ENCODE assay signal across 9 mouse cellular contexts in genomic region chr4:151006945-151007344, GRCm38 (mm10). TPM values are rescaled to one million over a fixed set of nuclear protein-coding genes. Genes with fewer than 3 reads are reported as not detected.
A peak's percentile ranks its signal among the peaks of the same experiment; 100 is the strongest.
DNase-seq lines count a peak whose midpoint lies in the region; ATAC-seq lines count a peak whose summit lies in the region.
"Had no signal": no experiment of that assay in that cellular context is flagged by ENCODE, and none has a peak within 500 bp of the region (broad histone marks: within the 10 kb centered on the region; RNA-seq: fewer than 3 reads in every experiment).

No protein-coding gene starts in this region.

- no peaks in the 10 kb centered on the region; the same call in 1 of the 2 replicates for H3K36me3 ChIP-seq in limb, embryonic 11.5 days (ENCODE audit: control insufficient read depth, insufficient read depth, low read length)
- peaks cover 10% of the 10 kb centered on the region; the same call in 1 of the 2 replicates for H3K36me3 ChIP-seq in hindbrain, embryonic 12.5 days

- H3K4me1 ChIP-seq in limb, embryonic 11.5 days (ENCODE audit: control insufficient read depth, insufficient read depth, low read length) = no peaks in the 10 kb centered on the region
- H3K4me1 ChIP-seq in hindbrain, embryonic 12.5 days = no peaks in the 10 kb centered on the region

- no peak overlapping the region for H3K4me2 ChIP-seq in limb, embryonic 11.5 days (ENCODE audit: low read depth, severe bottlenecking)
- no peak overlapping the region for H3K4me2 ChIP-seq in hindbrain, embryonic 12.5 days (replicated peaks)

- peak; percentile 64; the same call in 1 of the 2 replicates for ATAC-seq in erythroid progenitor cell, adult 5-6 weeks (replicated peaks; ENCODE audit: low FRiP score, poor library complexity, severe bottlenecking)
- ATAC-seq in limb, embryonic 11.5 days (ENCODE audit: insufficient number of reproducible peaks, low FRiP score, low TSS enrichment, low read depth) = no peak
- ATAC-seq in hindbrain, embryonic 12.5 days (ENCODE audit: low FRiP score) = no peak

- H3K9ac ChIP-seq in limb, embryonic 11.5 days (ENCODE audit: low read length) = no peak overlapping the region
- H3K9ac ChIP-seq in hindbrain, embryonic 12.5 days = no peak overlapping the region

- WGBS in limb, embryonic 11.5 days = 53% methylated on average over 6 of the region's 6 CpGs
- 50% methylated on average over 6 of the region's 6 CpGs for WGBS in hindbrain, embryonic 12.5 days

- H3K9me3 ChIP-seq in limb, embryonic 11.5 days (ENCODE audit: control insufficient read depth, low read length) = no peaks in the 10 kb centered on the region
- H3K9me3 ChIP-seq in hindbrain, embryonic 12.5 days (replicated peaks) = no peaks in the 10 kb centered on the region

- no peak overlapping the region for H3K4me3 ChIP-seq in limb, embryonic 11.5 days (ENCODE audit: low read depth, low read length)
- H3K4me3 ChIP-seq in hindbrain, embryonic 12.5 days = no peak overlapping the region

- H3K27ac ChIP-seq in limb, embryonic 11.5 days (replicated peaks; ENCODE audit: low read depth, low read length) = no peak overlapping the region
- no peak overlapping the region for H3K27ac ChIP-seq in hindbrain, embryonic 12.5 days

- peak; percentile 60 for DNase-seq in heart, postnatal 4 days
- DNase-seq in heart, adult 8-10 months (ENCODE audit: low spot score) = no peak
- DNase-seq in CD8-positive naive resting alpha-beta T cell, adult 2 months (ENCODE audit: low read depth in 2 of 2, low spot score in 2 of 2) = peak; percentile 20 to 43
- DNase-seq in ZHBTc4 (ENCODE audit: low read depth, low spot score) = peak; percentile 76
- DNase-seq in limb, embryonic 11.5 days (ENCODE audit: low spot score) = peak; percentile 67
- peak; percentile 37 for DNase-seq in retina, embryonic 14.5 days (ENCODE audit: low spot score)

- no peaks in the 10 kb centered on the region for H3K27me3 ChIP-seq in limb, embryonic 11.5 days (ENCODE audit: control insufficient read depth, insufficient read depth, low read length)
- H3K27me3 ChIP-seq in hindbrain, embryonic 12.5 days = no peaks in the 10 kb centered on the region

RNA-seq across cellular contexts. Expression of gene Uts2, which starts 10.0 kb away (rescaled TPM):
- total RNA-seq in heart, postnatal 4 days (2021) = not detected
- total RNA-seq in heart, adult 8-10 months (2022) = not detected
- total RNA-seq in erythroid progenitor cell, adult 5-6 weeks (2015; ENCODE audit: low replicate concordance) = not detected in 2 replicates
- not detected in 2 replicates for total RNA-seq in erythroid progenitor cell, adult 5-6 weeks (2017; ENCODE audit: low replicate concordance)
- polyA plus RNA-seq in limb, embryonic 11.5 days (2014; fragmentation: Nextera tagmentation; extraction: Ambion mirVana) = not detected in 2 replicates
- polyA plus RNA-seq in hindbrain, embryonic 12.5 days (2016; fragmentation: Nextera tagmentation; extraction: Ambion mirVana) = not detected in 2 replicates
- total RNA-seq: gastrocnemius, postnatal 4 days had no signal

RNA-seq across cellular contexts. Expression of gene Per3, which starts 37.5 kb away (rescaled TPM):
- 10 to 100 TPM; 12.0 to 12.9 TPM for total RNA-seq in heart, postnatal 4 days (2021)
- 10 to 100 TPM in 3 of 4 experiments, 1 to 10 TPM in 1; 7.6 to 19.1 (median 16.9) TPM for total RNA-seq in heart, adult 8-10 months (2022)
- 1.7 and 4.3 TPM in 2 replicates for total RNA-seq in erythroid progenitor cell, adult 5-6 weeks (2015; ENCODE audit: low replicate concordance)
- total RNA-seq in erythroid progenitor cell, adult 5-6 weeks (2017; ENCODE audit: low replicate concordance) = 2.3 and 3.5 TPM in 2 replicates
- 6.7 and 7.5 TPM in 2 replicates for polyA plus RNA-seq in limb, embryonic 11.5 days (2014; fragmentation: Nextera tagmentation; extraction: Ambion mirVana)
- polyA plus RNA-seq in hindbrain, embryonic 12.5 days (2016; fragmentation: Nextera tagmentation; extraction: Ambion mirVana) = 5.6 and 6.0 TPM in 2 replicates

RNA-seq across cellular contexts. Expression of gene Vamp3, which starts 50.8 kb away (rescaled TPM):
- 10 to 100 TPM; 83.2 to 86.2 TPM for total RNA-seq in heart, postnatal 4 days (2021)
- 10 to 100 TPM; 51.7 to 66.2 (median 62.3) TPM for total RNA-seq in heart, adult 8-10 months (2022)
- total RNA-seq in erythroid progenitor cell, adult 5-6 weeks (2015; ENCODE audit: low replicate concordance) = 73.8 and 73.9 TPM in 2 replicates
- total RNA-seq in erythroid progenitor cell, adult 5-6 weeks (2017; ENCODE audit: low replicate concordance) = 29.7 and 52.1 TPM in 2 replicates
- 87.8 and 93.6 TPM in 2 replicates for polyA plus RNA-seq in limb, embryonic 11.5 days (2014; fragmentation: Nextera tagmentation; extraction: Ambion mirVana)
- 85.7 and 86.3 TPM in 2 replicates for polyA plus RNA-seq in hindbrain, embryonic 12.5 days (2016; fragmentation: Nextera tagmentation; extraction: Ambion mirVana)
